Mouse (Mus musculus): ENCODE data around the gene Gm11562. TPM values are rescaled to one million over a fixed set of nuclear protein-coding genes. Genes with fewer than 3 reads are reported as not detected.
"Not testable (repeated sequence)": the region's sequence is repeated elsewhere in the genome, so short reads cannot be mapped to it uniquely, and the experiment has no call there.

Gm11562 gene
- polyA plus RNA-seq (2012): not detected in 2 replicates

DNA sequence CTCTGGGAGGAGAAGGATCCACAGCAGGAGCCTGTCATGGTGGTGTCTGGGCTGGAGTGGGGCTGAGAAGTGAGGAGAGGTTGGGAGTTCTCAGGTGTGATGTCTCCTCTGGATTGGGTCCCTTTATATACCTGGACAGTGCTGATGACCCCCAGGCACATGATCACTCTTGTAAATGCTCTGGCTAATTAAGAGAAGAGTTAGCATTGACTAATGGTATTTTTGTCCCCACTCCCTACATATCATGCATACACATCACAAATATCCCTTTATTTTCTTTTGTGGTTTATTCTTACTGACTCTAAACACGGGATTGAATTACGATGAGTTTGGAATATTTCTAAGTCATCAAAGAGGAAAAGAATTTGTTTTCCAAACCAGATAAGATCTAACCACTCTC, at the start of gene Gm11562:
Gene Gm11562 (minus strand): TSS at position 101 of the 400 bp plus-strand sequence.
- TF ChIP-seq GATA1 (IDR thresholded peaks at IDR 0.05; ENCODE audit: low read length): no peak

- TF ChIP-seq GATA1 (IDR thresholded peaks at IDR 0.05; ENCODE audit: low read length): no peak
Observed at GRCm38 (mm10) chr11:99665860-99666259, 45.6 kb upstream of the Gm11562 start, which contains the start of gene Krtap4-6. TSS of gene Krtap4-6 (minus strand) at chr11:99665960.

DNA sequence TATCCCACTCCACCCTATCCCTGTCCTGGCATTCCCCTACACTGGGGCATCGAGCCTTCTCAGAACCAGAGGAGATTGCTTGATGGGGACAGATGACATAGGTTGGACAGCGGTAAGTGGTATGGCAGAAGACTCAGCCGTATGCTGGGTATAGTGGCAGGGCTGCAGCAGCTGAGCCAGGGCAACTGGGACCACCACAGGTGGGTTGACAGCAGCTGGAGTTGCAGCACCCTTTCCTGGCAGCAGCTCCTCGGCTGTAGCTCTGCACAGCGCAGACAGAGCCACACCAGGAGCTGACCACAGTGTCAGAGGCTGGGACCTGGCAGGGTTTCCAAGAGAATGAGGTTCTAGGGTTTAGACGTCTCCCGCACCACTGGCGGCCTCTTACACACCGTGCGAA, 42.6 kb upstream of the Gm11562 start:
- no peak for TF ChIP-seq GATA1 (IDR thresholded peaks at IDR 0.05; ENCODE audit: low read length)

GRCm38 (mm10) chr11:99659256-99659655, 39.0 kb upstream of the Gm11562 start:
- TF ChIP-seq GATA1 (IDR thresholded peaks at IDR 0.05; ENCODE audit: low read length): no peak

GRCm38 (mm10) chr11:99658467-99659010, 38.3 kb upstream of the Gm11562 start, which contains the start of gene Gm11563:
TSS of gene Gm11563 (minus strand) at chr11:99658960.
- not testable (repeated sequence) for TF ChIP-seq GATA1 (IDR thresholded peaks at IDR 0.05; ENCODE audit: low read length)

DNA sequence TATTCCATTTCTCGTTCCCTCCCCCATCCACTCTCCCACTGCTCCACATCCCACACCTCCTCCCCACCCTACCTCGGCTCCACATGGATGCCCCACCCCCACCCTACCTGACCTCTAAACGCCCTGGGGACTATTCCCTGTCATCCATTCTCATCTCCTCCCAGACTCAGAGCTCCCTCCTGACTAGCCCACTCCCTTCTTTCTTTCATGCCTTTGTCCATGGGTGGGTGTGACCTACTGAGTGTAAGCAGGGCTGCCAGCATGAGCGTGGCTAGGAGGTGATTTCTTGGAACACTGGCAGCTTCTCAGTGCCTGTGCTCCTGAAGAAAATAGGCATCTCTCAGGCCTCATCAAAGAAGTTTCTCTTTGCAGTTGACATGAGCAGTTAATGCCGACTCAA, 36.8 kb upstream of the Gm11562 start:
- TF ChIP-seq GATA1 (IDR thresholded peaks at IDR 0.05; ENCODE audit: low read length): no peak

- no peak for TF ChIP-seq GATA1 (IDR thresholded peaks at IDR 0.05; ENCODE audit: low read length)
Observed at GRCm38 (mm10) chr11:99650136-99650535, 29.9 kb upstream of the Gm11562 start, which contains the start of gene Gm11555. TSS of gene Gm11555 (minus strand) at chr11:99650236.

- no peak for TF ChIP-seq GATA1 (IDR thresholded peaks at IDR 0.05; ENCODE audit: low read length)
Observed at GRCm38 (mm10) chr11:99646444-99646843, 26.2 kb upstream of the Gm11562 start.

DNA sequence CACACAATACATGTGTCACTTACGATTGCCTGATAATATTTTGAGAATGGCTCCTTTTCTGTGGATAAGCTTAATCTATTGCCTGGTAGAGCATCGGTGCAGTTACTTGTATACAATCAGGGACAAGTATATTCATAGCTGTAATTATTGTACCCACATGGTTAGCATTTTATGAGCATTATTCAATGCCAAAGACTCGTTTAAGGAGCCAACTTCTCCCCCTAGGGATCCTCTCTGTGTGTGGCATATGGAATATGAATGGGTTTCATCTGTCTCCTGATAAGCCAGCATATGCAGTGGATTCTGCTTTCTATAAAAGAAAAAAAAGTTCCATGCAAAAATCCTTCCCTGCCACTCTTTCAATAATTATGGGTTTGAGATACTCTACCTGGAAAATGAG, 24.1 kb upstream of the Gm11562 start:
- TF ChIP-seq GATA1 (IDR thresholded peaks at IDR 0.05; ENCODE audit: low read length): no peak

- not testable (repeated sequence) for TF ChIP-seq GATA1 (IDR thresholded peaks at IDR 0.05; ENCODE audit: low read length)
Observed at GRCm38 (mm10) chr11:99643635-99644139, 23.5 kb upstream of the Gm11562 start, which contains the start of gene Krtap4-7. TSS of gene Krtap4-7 (minus strand) at chr11:99644089.

DNA sequence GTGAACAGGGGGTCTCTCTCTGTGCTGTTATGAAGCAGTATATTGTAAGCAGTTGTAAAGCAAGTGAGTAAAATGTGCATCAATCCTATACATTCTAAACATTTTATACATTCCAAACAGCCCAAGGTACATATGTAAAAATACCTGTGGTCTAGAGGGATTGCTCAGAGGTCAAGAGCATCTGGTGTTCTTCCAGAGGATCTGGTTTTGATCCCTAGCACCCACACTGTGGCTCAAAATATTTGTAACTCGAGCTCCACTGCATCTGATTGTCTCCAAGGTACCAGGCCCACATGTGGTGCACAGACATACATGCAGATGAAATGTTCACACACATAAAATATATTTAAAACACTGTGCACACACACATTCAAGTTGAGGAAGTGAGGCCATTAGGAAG, 20.7 kb upstream of the Gm11562 start:
- no peak for TF ChIP-seq GATA1 (IDR thresholded peaks at IDR 0.05; ENCODE audit: low read length)

DNA sequence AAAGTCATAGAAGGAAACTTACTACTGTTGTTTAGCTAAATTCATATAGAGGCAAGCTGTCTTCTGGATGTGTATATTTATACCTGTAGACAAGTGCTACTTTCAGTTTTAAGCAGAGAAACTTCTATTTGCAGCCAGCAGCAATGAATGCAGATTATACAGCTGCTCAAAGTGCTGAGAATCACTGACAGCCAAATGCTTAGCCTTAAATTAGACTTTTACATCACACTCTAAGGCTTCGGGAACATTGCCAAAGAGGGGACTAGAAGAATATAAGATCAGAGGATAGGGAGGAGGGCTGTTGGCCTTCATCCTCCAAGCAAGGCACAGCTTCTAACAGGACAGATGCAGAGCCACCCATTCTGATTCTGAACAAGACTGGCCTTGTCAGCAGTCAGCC, 16.9 kb upstream of the Gm11562 start:
- TF ChIP-seq GATA1 (IDR thresholded peaks at IDR 0.05; ENCODE audit: low read length): no peak

DNA sequence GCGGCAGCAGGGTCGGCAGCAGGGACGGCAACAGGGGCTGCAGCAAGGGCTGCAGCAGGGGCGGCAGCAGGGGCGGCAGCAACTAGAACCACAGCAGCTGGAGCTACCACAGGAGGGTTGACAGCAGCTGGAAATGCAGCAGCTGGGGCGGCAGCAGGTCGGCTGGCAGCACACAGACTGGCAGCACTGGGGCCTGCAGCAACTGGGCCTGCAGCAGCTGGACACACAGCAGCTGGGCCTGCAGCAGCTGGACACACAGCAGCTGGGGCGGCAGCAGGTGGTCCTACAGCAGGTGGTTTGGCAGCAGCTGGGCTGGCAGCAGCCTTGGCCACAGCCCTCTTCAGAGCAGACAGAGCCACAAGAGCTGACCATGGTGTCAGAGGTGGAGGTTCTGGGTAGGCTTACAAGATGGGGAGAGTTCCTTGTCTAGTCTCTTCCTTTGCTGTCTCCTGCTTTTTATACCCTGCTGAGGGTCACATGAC, 14.5 kb upstream of the Gm11562 start, which contains the start of gene Krtap4-2:
Gene Krtap4-2 (minus strand): TSS at position 432 of the 482 bp plus-strand sequence.
- no peak for TF ChIP-seq GATA1 (IDR thresholded peaks at IDR 0.05; ENCODE audit: low read length)

DNA sequence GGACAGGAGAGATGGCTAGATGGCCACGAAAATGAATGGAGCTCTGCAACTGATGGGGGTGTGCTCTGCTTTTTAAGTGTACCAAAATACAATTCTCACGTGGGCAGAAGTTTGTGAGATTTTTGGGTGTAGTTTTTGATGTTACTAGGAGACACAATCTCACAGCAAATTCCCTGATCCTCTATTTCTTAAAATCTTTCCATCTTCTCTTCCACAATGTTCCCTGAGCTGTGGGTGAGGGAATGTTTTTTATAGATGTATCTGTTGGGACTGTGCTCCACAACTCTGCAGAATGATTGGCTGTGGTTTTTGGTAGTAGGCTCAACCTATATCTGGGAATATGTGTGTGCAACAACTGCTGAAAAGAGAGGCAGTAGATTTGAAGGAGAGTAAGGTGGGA, 13.1 kb upstream of the Gm11562 start:
- no peak for TF ChIP-seq GATA1 (IDR thresholded peaks at IDR 0.05; ENCODE audit: low read length)

DNA sequence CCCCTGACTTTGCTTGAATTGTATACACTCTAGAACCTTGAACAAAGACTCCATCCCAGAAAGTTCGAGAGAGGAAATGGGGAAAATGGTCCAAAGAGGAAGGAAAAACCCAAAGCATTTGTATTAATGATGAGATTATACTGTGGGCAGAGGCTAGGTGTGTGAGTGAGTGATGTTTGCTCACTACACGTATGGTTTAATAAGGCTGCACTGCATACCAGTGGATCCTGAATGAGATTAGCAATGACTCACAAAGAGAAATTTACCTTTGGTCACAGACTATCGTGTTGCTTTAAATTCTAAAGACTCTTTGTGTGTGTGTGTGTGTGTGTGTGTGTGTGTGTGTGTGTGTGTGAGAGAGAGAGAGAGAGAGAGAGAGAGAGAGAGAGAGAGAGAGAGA, 10.7 kb upstream of the Gm11562 start:
- no peak for TF ChIP-seq GATA1 (IDR thresholded peaks at IDR 0.05; ENCODE audit: low read length)

DNA sequence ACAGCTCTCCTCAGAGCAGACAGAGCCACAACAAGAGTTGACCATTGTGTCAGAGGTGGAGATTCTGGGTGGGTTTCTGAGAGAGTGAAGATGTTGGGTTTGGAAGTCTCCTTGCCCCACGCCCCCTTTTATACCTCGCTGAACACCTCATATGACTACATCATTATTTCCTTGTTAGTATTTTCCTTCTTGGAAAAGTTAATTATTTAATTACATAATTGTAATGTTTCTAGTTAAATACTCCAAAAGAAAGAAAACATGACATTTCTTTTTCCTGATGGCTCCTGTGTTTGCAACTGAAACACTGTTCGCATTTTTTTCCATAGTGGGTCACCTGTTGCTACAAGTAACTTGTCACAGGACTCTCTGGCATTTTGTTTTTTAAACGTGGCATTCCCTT, 7.9 kb upstream of the Gm11562 start, which contains the start of gene Krtap4-1:
Gene Krtap4-1 (minus strand): TSS at position 101 of the 400 bp plus-strand sequence.
- TF ChIP-seq GATA1 (IDR thresholded peaks at IDR 0.05; ENCODE audit: low read length): no peak

- TF ChIP-seq GATA1 (IDR thresholded peaks at IDR 0.05; ENCODE audit: low read length): no peak
Observed at GRCm38 (mm10) chr11:99614796-99615363, 5.4 kb downstream of the Gm11562 start, which contains the start of gene Krtap2-4. TSS of gene Krtap2-4 (minus strand) at chr11:99614846.
